Mouse (Mus musculus): Measurements from ENCODE around the gene Apol7b.

GRCm38 (mm10) chr15:77382880-77383279 lies 64.4 kb downstream of the Apol7b start:
- no peak for TF ChIP-seq CTCF (IDR thresholded peaks at IDR 0.05; ENCODE audit: borderline replicate concordance, insufficient read depth, low read depth, low read length)
- no peak for TF ChIP-seq POLR2A (IDR thresholded peaks at IDR 0.05; ENCODE audit: borderline replicate concordance, insufficient read depth, low read length)

Measured in cerebellum, adult 2 months (tissue).